Mouse (Mus musculus) cortical plate, adult 2 months (tissue): ENCODE results near the gene Palld.

Source experiments
- CTCF ChIP-seq: fragments of 200-500 bp; IDR thresholded peaks from 2 replicates; pipeline ENCODE4 v1.5.1; 2011; ENCODE audit warnings: mild to moderate bottlenecking, control low read depth, low read length; ENCODE audit not compliant: insufficient read depth; ENCODE audit errors: extremely low read depth
- POLR2A ChIP-seq: fragments of 200-500 bp; IDR thresholded peaks from 2 replicates; pipeline ENCODE4 v1.6.1; 2011; ENCODE audit warnings: mild to moderate bottlenecking, low read length, control low read depth; ENCODE audit not compliant: insufficient read depth; ENCODE audit errors: extremely low read depth

- TF ChIP-seq CTCF, result no peak
- no peak for TF ChIP-seq POLR2A
Observed at GRCm38 (mm10) chr8:61537471-61537870, 365.0 kb downstream of the Palld start.
